Mouse (Mus musculus): ENCODE measurements around the gene Ms4a4b. TPM values are rescaled to one million over a fixed set of nuclear protein-coding genes. Genes with fewer than 3 reads are reported as not detected.
"Not testable (repeated sequence)": the region's sequence is repeated elsewhere in the genome, so short reads cannot be mapped to it uniquely, and the experiment has no call there.

Gene Ms4a4b
- polyA plus RNA-seq (2011; ENCODE audit: insufficient read depth, insufficient read length, low replicate concordance, missing spikeins), result 2.3 and 9.6 TPM in 2 replicates

DNA sequence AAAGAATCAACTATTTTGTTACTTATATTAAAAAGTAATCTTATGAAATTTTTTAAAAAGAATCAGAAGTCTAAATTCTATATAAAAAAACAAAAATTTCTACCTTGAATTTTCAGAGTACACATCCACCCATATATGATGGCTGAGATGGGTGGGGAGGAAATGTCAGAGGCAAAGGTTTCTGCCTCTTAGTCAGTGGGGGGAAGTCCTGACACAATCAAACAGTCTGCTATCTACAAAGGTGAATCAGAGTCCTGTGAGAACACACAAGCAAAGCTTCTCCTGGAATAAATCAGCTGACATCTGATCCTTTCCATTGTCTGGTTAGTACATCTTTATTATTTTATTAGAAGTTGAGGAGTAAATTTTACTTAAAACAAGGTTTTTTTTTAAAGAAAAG lies at the start of gene Ms4a4b:
Gene Ms4a4b, plus strand, starts transcription at position 216 of the 400 bp plus-strand sequence.
- Histone ChIP-seq H3K4me3 (replicated peaks; ENCODE audit: control insufficient read depth, low read depth, low read length) (peak within 1 kb of the TSS; percentile 28), H3K27ac (ENCODE audit: control insufficient read depth, insufficient read depth, low read depth, low read length, poor library complexity) (no peak within 1 kb of the TSS), H3K4me1 (ENCODE audit: control insufficient read depth, insufficient read depth, low read length) (no peaks in the 10 kb centered on the region)
- TF ChIP-seq POLR2A (IDR thresholded peaks at IDR 0.05; ENCODE audit: borderline replicate concordance, control insufficient read depth, low read depth, low read length) (no peak), CTCF (IDR thresholded peaks at IDR 0.05; ENCODE audit: control insufficient read depth, insufficient read depth, low read length) (no peak)

GRCm38 (mm10) chr19:11395769-11396168 lies 47.6 kb upstream of the Ms4a4b start:
- Histone ChIP-seq H3K4me1 (ENCODE audit: control insufficient read depth, insufficient read depth, low read length) (no peaks in the 10 kb centered on the region), H3K27ac (ENCODE audit: control insufficient read depth, insufficient read depth, low read depth, low read length, poor library complexity) (no peak overlapping the region), H3K4me3 (replicated peaks; ENCODE audit: control insufficient read depth, low read depth, low read length) (no peak overlapping the region)
- no peak for TF ChIP-seq POLR2A (IDR thresholded peaks at IDR 0.05; ENCODE audit: borderline replicate concordance, control insufficient read depth, low read depth, low read length)
- TF ChIP-seq CTCF (IDR thresholded peaks at IDR 0.05; ENCODE audit: control insufficient read depth, insufficient read depth, low read length), result no peak

DNA sequence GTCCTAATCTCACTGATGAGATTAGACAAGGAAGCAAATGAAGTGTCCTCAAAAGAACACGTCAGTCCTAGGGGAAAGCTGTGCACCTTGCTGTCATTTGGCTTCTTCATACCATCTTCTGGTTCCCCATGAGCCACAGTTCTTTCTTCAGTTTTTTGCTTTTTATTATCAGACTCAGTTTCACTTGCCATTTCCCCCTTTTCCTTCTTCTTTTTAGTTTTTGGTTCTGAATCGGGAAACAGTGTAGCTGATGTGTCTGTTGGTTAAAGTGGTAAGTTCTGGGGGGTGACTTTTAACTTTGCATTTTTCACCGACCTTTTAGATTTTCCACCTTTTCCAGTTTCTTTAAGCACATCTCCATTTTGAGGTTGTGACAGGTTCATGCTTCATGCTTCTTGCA lies 38.8 kb upstream of the Ms4a4b start, which contains the start of gene Ms4a4c:
Gene Ms4a4c, plus strand, starts transcription at position 244 of the 400 bp plus-strand sequence.
- Histone ChIP-seq H3K4me3 (replicated peaks; ENCODE audit: control insufficient read depth, low read depth, low read length) (no peak within 1 kb of the TSS), H3K4me1 (ENCODE audit: control insufficient read depth, insufficient read depth, low read length) (peaks cover 3% of the 10 kb centered on the region), H3K27ac (ENCODE audit: control insufficient read depth, insufficient read depth, low read depth, low read length, poor library complexity) (peak within 1 kb of the TSS; percentile 74)
- 7% methylated on average over 3 of the region's 3 CpGs for WGBS
- no peak for TF ChIP-seq CTCF (IDR thresholded peaks at IDR 0.05; ENCODE audit: control insufficient read depth, insufficient read depth, low read length)
- no peak for TF ChIP-seq POLR2A (IDR thresholded peaks at IDR 0.05; ENCODE audit: borderline replicate concordance, control insufficient read depth, low read depth, low read length)

GRCm38 (mm10) chr19:11407428-11407827 lies 35.9 kb upstream of the Ms4a4b start:
- no peak overlapping the region for H3K4me3 ChIP-seq (replicated peaks; ENCODE audit: control insufficient read depth, low read depth, low read length)
- TF ChIP-seq CTCF (IDR thresholded peaks at IDR 0.05; ENCODE audit: control insufficient read depth, insufficient read depth, low read length), result no peak
- TF ChIP-seq POLR2A (IDR thresholded peaks at IDR 0.05; ENCODE audit: borderline replicate concordance, control insufficient read depth, low read depth, low read length), result no peak
- H3K27ac ChIP-seq (ENCODE audit: control insufficient read depth, insufficient read depth, low read depth, low read length, poor library complexity), result no peak overlapping the region
- H3K4me1 ChIP-seq (ENCODE audit: control insufficient read depth, insufficient read depth, low read length), result peaks cover 4% of the 10 kb centered on the region

DNA sequence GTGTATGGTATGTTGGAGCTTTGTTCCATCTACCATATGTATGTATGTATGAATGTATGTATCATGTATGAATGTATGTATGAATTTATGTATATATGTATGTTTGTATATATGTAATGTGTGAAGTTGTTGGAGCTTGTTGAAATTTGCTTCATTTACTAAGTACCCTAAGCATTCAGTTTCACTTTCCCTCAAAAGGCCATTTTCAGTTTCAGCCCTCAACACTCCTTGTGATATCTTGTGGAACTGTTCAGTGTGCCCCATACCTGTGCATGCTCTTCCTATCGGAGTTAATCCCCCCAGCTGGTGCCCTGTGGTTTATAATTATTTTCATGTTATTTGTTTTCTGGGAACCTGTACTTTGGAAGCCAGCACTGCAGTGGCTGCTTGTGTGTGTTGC lies 34.8 kb upstream of the Ms4a4b start:
- Histone ChIP-seq H3K4me1 (ENCODE audit: control insufficient read depth, insufficient read depth, low read length) (peaks cover 4% of the 10 kb centered on the region), H3K27ac (ENCODE audit: control insufficient read depth, insufficient read depth, low read depth, low read length, poor library complexity) (no peak overlapping the region), H3K4me3 (replicated peaks; ENCODE audit: control insufficient read depth, low read depth, low read length) (peak overlapping the region; percentile 1)
- WGBS, result 68% methylated on average over 1 of the region's 1 CpGs
- TF ChIP-seq CTCF (IDR thresholded peaks at IDR 0.05; ENCODE audit: control insufficient read depth, insufficient read depth, low read length) (no peak), POLR2A (IDR thresholded peaks at IDR 0.05; ENCODE audit: borderline replicate concordance, control insufficient read depth, low read depth, low read length) (no peak)

DNA sequence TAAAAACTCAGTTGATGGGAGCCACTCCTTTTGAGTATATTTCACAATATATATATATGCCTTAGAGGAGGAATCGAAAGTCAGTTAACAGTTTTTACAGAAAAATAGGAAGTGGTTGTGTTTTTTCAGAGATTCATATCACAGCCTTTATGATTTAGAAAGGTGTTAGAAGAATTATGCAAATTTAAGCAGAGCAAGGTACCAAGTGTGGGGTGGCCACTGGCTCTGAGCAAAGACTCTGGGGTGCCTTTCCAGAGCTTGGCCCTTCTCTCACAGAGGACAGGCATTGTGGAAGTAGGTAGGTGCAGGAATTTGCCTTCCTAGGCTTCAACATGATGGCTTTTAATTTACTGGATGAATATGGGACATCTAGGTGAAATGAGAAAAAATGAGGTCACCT lies 31.7 kb upstream of the Ms4a4b start:
- H3K4me3 ChIP-seq (replicated peaks; ENCODE audit: control insufficient read depth, low read depth, low read length), result no peak overlapping the region
- H3K27ac ChIP-seq (ENCODE audit: control insufficient read depth, insufficient read depth, low read depth, low read length, poor library complexity), result peak overlapping the region; percentile 69; the same call in 1 of the 2 replicates
- TF ChIP-seq POLR2A (IDR thresholded peaks at IDR 0.05; ENCODE audit: borderline replicate concordance, control insufficient read depth, low read depth, low read length) (no peak), CTCF (IDR thresholded peaks at IDR 0.05; ENCODE audit: control insufficient read depth, insufficient read depth, low read length) (no peak)
- peaks cover 3% of the 10 kb centered on the region for H3K4me1 ChIP-seq (ENCODE audit: control insufficient read depth, insufficient read depth, low read length)
- WGBS, result 2% methylated on average over 1 of the region's 1 CpGs

DNA sequence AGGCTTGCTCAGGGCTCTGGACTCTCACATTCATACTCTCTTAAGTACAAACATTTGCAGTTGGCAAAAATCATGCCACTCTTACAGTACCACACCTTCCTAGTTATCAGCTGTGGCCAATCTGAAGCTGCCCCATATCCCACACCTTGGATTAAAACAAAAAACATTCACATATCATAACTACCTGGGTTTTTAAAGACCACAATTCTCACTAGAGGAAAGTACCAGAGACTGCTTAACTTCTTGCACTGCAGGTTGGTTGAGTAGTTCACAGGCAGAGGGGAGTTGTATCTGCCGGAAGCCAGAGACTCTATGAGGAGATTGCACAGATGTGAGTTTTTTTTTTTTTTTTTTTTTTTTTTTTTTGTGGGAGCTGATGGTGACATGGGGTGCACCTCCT lies 29.3 kb upstream of the Ms4a4b start:
- peaks cover 3% of the 10 kb centered on the region for H3K4me1 ChIP-seq (ENCODE audit: control insufficient read depth, insufficient read depth, low read length)
- WGBS, result 70% methylated on average over 1 of the region's 1 CpGs
- H3K27ac ChIP-seq (ENCODE audit: control insufficient read depth, insufficient read depth, low read depth, low read length, poor library complexity), result peak overlapping the region; percentile 39; the same call in 1 of the 2 replicates
- H3K4me3 ChIP-seq (replicated peaks; ENCODE audit: control insufficient read depth, low read depth, low read length), result no peak overlapping the region
- TF ChIP-seq POLR2A (IDR thresholded peaks at IDR 0.05; ENCODE audit: borderline replicate concordance, control insufficient read depth, low read depth, low read length), result no peak
- TF ChIP-seq CTCF (IDR thresholded peaks at IDR 0.05; ENCODE audit: control insufficient read depth, insufficient read depth, low read length), result no peak

- TF ChIP-seq CTCF (IDR thresholded peaks at IDR 0.05; ENCODE audit: control insufficient read depth, insufficient read depth, low read length) (no peak), POLR2A (IDR thresholded peaks at IDR 0.05; ENCODE audit: borderline replicate concordance, control insufficient read depth, low read depth, low read length) (no peak)
- H3K27ac ChIP-seq (ENCODE audit: control insufficient read depth, insufficient read depth, low read depth, low read length, poor library complexity), result no peak overlapping the region
- WGBS, result 72% methylated on average over 3 of the region's 3 CpGs
- H3K4me3 ChIP-seq (replicated peaks; ENCODE audit: control insufficient read depth, low read depth, low read length), result no peak overlapping the region
- H3K4me1 ChIP-seq (ENCODE audit: control insufficient read depth, insufficient read depth, low read length), result peaks cover 3% of the 10 kb centered on the region
Observed at GRCm38 (mm10) chr19:11415581-11415980, 27.8 kb upstream of the Ms4a4b start.

DNA sequence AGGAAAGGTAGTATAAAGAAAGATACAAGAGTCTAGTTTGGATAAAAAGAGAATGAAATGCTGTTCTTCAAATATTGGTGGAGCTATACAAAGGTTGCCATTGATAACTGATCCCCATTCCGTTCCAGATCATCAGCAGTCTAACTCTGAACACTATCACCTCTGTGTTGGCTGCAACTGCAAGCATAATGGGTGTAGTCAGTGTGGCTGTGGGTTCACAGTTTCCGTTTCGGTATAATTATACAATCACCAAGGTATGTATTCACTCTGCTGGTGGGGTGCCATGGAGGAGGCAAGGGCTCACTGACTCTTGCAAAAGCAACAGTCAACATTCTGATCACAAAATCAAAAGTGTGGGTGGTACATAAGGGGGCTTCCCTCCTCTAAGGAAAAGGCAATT lies 24.5 kb upstream of the Ms4a4b start:
- not testable (repeated sequence) for H3K4me1 ChIP-seq (ENCODE audit: control insufficient read depth, insufficient read depth, low read length); H3K27ac ChIP-seq (ENCODE audit: control insufficient read depth, insufficient read depth, low read depth, low read length, poor library complexity); H3K4me3 ChIP-seq (replicated peaks; ENCODE audit: control insufficient read depth, low read depth, low read length)
- 77% methylated on average over 3 of the region's 3 CpGs for WGBS

GRCm38 (mm10) chr19:11431209-11431608 lies 12.1 kb upstream of the Ms4a4b start:
- WGBS, result 27% methylated on average over 1 of the region's 1 CpGs
- not testable (repeated sequence) for H3K27ac ChIP-seq (ENCODE audit: control insufficient read depth, insufficient read depth, low read depth, low read length, poor library complexity); H3K4me1 ChIP-seq (ENCODE audit: control insufficient read depth, insufficient read depth, low read length); H3K4me3 ChIP-seq (replicated peaks; ENCODE audit: control insufficient read depth, low read depth, low read length)

Measured in bone marrow, adult 2 months (tissue).